Mouse (Mus musculus) midbrain, embryonic 13.5 days (tissue): ENCODE results near the gene BC048507. TPM values are rescaled to one million over a fixed set of nuclear protein-coding genes. Genes with fewer than 3 reads are reported as not detected.
"Not testable (repeated sequence)": the region's sequence is repeated elsewhere in the genome, so short reads cannot be mapped to it uniquely, and the experiment has no call there.

Source experiments
- ATAC-seq: fragments of 200-750 bp; cut with Nextera tagmentation; 2 replicates; pipeline ENCODE4 v1.8.0; 2017; ENCODE audit warnings: mild to moderate bottlenecking, moderate TSS enrichment, moderate library complexity
- H3K27ac ChIP-seq: fragments of 300-500 bp; sonication (generic); 2 replicates; pipeline ENCODE4 v1.5.1; 2015; ENCODE audit warnings: inconsistent platforms, mild to moderate bottlenecking, moderate library complexity
- H3K27me3 ChIP-seq: fragments of 300-500 bp; sonication (generic); 2 replicates; pipeline ENCODE4 v1.6.1; 2015; ENCODE audit warnings: mild to moderate bottlenecking, inconsistent platforms
- H3K36me3 ChIP-seq: fragments of 300-500 bp; sonication (generic); 2 replicates; pipeline ENCODE4 v1.6.1; 2015; ENCODE audit warnings: mild to moderate bottlenecking, inconsistent platforms
- H3K4me1 ChIP-seq: fragments of 300-500 bp; sonication (generic); replicated peaks from 2 replicates; pipeline ENCODE4 v1.6.1; 2015; ENCODE audit warnings: inconsistent platforms
- H3K4me2 ChIP-seq: fragments of 300-500 bp; sonication (generic); replicated peaks from 2 replicates; pipeline ENCODE4 v1.6.1; 2015; ENCODE audit warnings: moderate library complexity, mild to moderate bottlenecking, inconsistent platforms
- H3K4me3 ChIP-seq: fragments of 300-500 bp; sonication (generic); replicated peaks from 2 replicates; pipeline ENCODE4 v1.5.1; 2015; ENCODE audit warnings: mild to moderate bottlenecking, inconsistent platforms
- H3K9ac ChIP-seq: fragments of 300-500 bp; sonication (generic); replicated peaks from 2 replicates; pipeline ENCODE4 v1.6.1; 2015; ENCODE audit warnings: mild to moderate bottlenecking, inconsistent platforms
- H3K9me3 ChIP-seq: fragments of 300-500 bp; sonication (generic); 2 replicates; pipeline ENCODE4 v1.6.1; 2016; ENCODE audit warnings: mild to moderate bottlenecking, inconsistent platforms
- WGBS: fragments of 180-500 bp; shearing (Covaris S2); methylation state at CpG from one replicate; pipeline ENCODE4 v1.1.7; 2015; 5-methylcytosine and 5-hydroxymethylcytosine counted together
- polyA plus RNA-seq: library from polyadenylated mRNA; unstranded; fragments of >200 nt; fragmentation: Nextera tagmentation; extraction: Ambion mirVana; gene quantifications from 2 replicates; pipeline ENCODE4 v1.2.1, GENCODE M21; 2015

BC048507 gene
- polyA plus RNA-seq, 1 experiment from 2014 or later: not detected

GRCm38 (mm10) chr13:67862508-67862907 is 618 bp upstream of the BC048507 start:
- WGBS: 85% methylated on average over 9 of the region's 9 CpGs
- Histone ChIP-seq H3K36me3 (no peaks in the 10 kb centered on the region), H3K27ac (no peak overlapping the region), H3K27me3 (no peaks in the 10 kb centered on the region), H3K9me3 (0 out of 2 replicates have a peak, but pooled peaks cover 2% of the 10 kb centered on the region), H3K4me2 (no peak overlapping the region), H3K4me3 (no peak overlapping the region), H3K4me1 (no peaks in the 10 kb centered on the region), H3K9ac (no peak overlapping the region)
- no peak for ATAC-seq

DNA sequence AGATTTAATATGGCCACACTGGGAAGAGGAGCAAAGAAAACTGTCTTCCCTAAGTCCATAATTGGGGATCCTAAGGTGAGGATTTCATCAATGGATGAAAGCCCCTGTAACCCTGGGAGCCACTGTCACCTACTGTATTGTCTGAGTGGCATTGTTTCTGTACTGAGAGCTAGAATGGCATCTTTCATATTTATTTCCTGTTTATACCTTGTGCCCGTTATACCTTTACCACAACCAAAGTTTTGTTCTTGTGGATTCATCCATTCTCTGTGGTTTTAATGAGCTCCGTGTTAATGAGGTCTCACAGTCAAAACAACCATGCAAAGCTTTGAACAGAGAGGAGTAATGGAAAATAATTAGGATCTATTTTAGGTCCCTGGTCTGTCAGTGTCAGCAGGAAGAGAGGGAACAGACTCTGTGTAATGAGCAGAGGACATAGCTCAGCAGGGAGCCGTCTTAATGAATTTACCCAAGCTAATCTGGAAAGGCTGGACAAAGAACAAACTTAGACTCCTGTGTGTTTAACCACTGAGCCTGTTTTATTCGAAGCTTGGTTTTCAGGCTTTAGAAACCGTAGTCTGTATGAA is 1.7 kb downstream of the BC048507 start:
- no peak for ATAC-seq
- H3K4me2 ChIP-seq: no peak overlapping the region
- no peaks in the 10 kb centered on the region for H3K36me3 ChIP-seq
- H3K9ac ChIP-seq: no peak overlapping the region
- H3K4me3 ChIP-seq: no peak overlapping the region
- no peaks in the 10 kb centered on the region for H3K27me3 ChIP-seq
- 0 out of 2 replicates have a peak, but pooled peaks cover 2% of the 10 kb centered on the region for H3K9me3 ChIP-seq
- 44% methylated on average over 5 of the region's 5 CpGs for WGBS
- H3K27ac ChIP-seq: no peak overlapping the region
- no peaks in the 10 kb centered on the region for H3K4me1 ChIP-seq

GRCm38 (mm10) chr13:67867899-67868298 is 4.8 kb downstream of the BC048507 start:
- no peaks in the 10 kb centered on the region for H3K9me3 ChIP-seq
- WGBS: 31% methylated on average over 3 of the region's 3 CpGs
- H3K9ac ChIP-seq: no peak overlapping the region
- H3K27ac ChIP-seq: no peak overlapping the region
- ATAC-seq: no peak
- no peak overlapping the region for H3K4me3 ChIP-seq
- H3K36me3 ChIP-seq: no peaks in the 10 kb centered on the region
- H3K27me3 ChIP-seq: no peaks in the 10 kb centered on the region
- H3K4me1 ChIP-seq: no peaks in the 10 kb centered on the region
- H3K4me2 ChIP-seq: no peak overlapping the region

DNA sequence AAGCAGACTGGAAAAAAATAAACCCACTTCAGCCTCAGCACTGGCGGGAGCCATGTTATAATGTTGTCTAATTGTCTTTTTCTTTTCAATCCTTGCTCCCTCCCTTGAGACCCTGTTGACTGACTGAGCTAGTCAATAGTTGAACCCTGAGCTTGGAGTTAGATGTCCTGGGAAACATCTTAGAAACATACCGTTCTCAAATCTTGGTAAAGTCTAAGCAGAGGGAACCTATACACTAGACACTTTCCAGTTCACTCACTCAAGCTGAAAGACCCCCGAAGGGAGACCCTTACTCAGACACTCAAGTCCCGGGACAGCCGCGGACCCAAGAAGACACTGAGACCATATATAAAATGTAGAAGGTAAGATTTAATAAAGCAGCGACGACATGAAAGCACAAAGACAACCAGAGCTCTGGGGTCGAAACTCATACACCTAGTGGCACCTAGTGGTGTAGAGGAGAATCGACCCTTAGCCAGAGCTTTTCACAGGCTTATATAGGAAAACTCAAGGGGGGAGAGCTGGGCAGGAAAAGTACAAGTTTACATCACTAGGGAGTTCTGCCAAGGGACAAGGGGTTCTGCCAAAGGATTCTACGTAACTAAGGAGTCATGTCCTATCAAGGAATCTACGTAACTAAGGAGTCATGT is 13.0 kb downstream of the BC048507 start:
- not testable (repeated sequence) for H3K4me1 ChIP-seq, H3K27me3 ChIP-seq, H3K27ac ChIP-seq, ATAC-seq, H3K9me3 ChIP-seq, H3K4me3 ChIP-seq, H3K9ac ChIP-seq, H3K36me3 ChIP-seq, H3K4me2 ChIP-seq
- WGBS: 49% methylated on average over 10 of the region's 12 CpGs

- H3K4me2 ChIP-seq: no peak overlapping the region
- ATAC-seq: no peak
- 68% methylated on average over 6 of the region's 7 CpGs for WGBS
- H3K9ac ChIP-seq: no peak overlapping the region
- no peak overlapping the region for H3K27ac ChIP-seq
- H3K4me1 ChIP-seq: no peaks in the 10 kb centered on the region
- no peaks in the 10 kb centered on the region for H3K36me3 ChIP-seq
- H3K27me3 ChIP-seq: no peaks in the 10 kb centered on the region
- no peak overlapping the region for H3K4me3 ChIP-seq
- no peaks in the 10 kb centered on the region; the same call in 1 of the 2 replicates for H3K9me3 ChIP-seq
Measured at GRCm38 (mm10) chr13:67876699-67877254, 13.7 kb downstream of the BC048507 start.

DNA sequence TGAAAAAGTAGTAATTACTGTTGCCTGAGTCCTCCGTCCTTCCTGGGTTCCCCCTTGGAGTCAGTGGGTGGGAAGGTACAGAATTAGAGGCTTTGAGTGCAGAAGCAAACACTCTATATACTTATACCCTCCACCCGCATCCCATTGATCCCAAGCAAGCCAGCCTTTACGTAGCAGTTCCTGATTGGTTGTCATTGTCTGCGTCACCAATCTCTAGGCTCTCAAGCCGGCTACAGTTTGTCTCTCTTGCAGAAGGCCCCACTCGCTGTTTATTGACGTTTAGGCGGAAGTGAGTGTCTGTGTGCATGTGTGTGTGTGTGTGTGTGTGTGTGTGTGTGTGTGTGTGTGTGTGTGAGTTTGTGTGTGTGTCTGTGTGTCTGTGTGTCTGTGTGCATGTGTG is 20.8 kb downstream of the BC048507 start:
- Histone ChIP-seq H3K9me3 (no peaks in the 10 kb centered on the region; the same call in 1 of the 2 replicates), H3K27me3 (no peaks in the 10 kb centered on the region), H3K9ac (no peak overlapping the region), H3K27ac (no peak overlapping the region), H3K36me3 (no peaks in the 10 kb centered on the region), H3K4me3 (no peak overlapping the region), H3K4me2 (no peak overlapping the region), H3K4me1 (no peaks in the 10 kb centered on the region)
- 94% methylated on average over 8 of the region's 8 CpGs for WGBS
- no peak for ATAC-seq

- no peaks in the 10 kb centered on the region for H3K36me3 ChIP-seq
- no peak overlapping the region for H3K4me3 ChIP-seq
- no peaks in the 10 kb centered on the region for H3K4me1 ChIP-seq
- H3K27ac ChIP-seq: no peak overlapping the region
- no peak overlapping the region for H3K4me2 ChIP-seq
- ATAC-seq: no peak
- H3K9me3 ChIP-seq: peaks cover 42% of the 10 kb centered on the region
- no peaks in the 10 kb centered on the region for H3K27me3 ChIP-seq
- H3K9ac ChIP-seq: no peak overlapping the region
- 37% methylated on average over 5 of the region's 5 CpGs for WGBS
Measured at GRCm38 (mm10) chr13:67909759-67910158, 46.6 kb downstream of the BC048507 start.

Other genes with a start within 250 kb of the BC048507 start
- not detected in 2 replicates for gene Gm49345, start 225.6 kb upstream of the BC048507 start, polyA plus RNA-seq
- 3.3 and 3.7 TPM in 2 replicates for gene Zfp729a, start 225.5 kb upstream of the BC048507 start, polyA plus RNA-seq
- 15.4 and 18.3 TPM in 2 replicates for gene Zfp738, start 176.3 kb upstream of the BC048507 start, polyA plus RNA-seq
- 9.8 and 10.3 TPM in 2 replicates for gene Zfp65, start 134.2 kb upstream of the BC048507 start, polyA plus RNA-seq
- gene Zfp85, start 108.1 kb upstream of the BC048507 start, polyA plus RNA-seq: 8.0 and 8.7 TPM in 2 replicates
- 3.5 and 3.6 TPM in 2 replicates for gene Zfp493, start 83.6 kb upstream of the BC048507 start, polyA plus RNA-seq
- 12.0 and 12.7 TPM in 2 replicates for gene Zfp273, start 49.6 kb upstream of the BC048507 start, polyA plus RNA-seq
- 5.4 and 6.9 TPM in 2 replicates for gene Gm10037, start 32.2 kb upstream of the BC048507 start, polyA plus RNA-seq